Mouse (Mus musculus) WW6 (cell line): ENCODE results near the gene Gm9195.

Source experiments
- DNase-seq: peaks from one replicate; pipeline ENCODE4 v3.0.0-alpha.2; 2013; ENCODE audit warnings: low read depth, low spot score

The Gm9195 gene

DNA sequence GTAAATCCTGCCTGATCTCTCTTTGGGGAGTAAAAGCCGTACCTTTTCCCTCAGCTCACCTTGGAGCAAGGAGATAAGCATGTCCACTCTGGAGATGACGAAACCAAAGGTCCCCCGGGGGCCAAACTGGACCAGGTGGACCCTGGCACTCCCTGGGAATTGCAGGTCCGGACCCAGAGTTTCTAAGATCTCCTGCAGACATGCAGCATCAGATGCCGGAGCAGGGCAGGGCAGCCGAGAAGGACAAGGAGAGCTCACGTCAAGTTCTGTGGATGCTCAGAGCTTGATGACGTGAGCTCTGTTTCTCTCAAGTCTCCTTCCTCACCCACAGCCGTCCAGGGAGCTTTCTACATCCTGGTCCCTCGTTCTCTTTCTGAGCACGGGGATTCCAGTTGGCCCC is 48.7 kb downstream of the Gm9195 start:
- no peak for DNase-seq

DNA sequence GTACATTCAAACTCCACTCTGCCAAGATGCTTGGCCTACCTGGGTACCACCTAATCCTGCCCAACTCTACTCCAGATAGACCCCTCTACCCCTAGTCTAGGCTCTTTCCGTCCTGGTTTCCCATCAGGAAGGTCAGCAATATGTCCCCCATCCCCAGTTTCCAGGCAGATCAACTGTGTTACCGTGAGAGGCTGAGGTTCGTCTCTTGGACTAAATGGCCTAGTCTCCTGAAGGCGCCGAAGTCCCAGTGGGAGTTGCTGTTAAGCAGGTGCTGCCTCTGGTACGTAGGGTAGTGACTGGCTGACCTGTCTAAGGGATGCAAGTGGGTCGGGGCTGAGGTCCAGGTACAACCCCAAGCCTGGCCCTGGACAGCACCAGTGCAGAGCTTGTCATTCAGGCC is 50.7 kb downstream of the Gm9195 start:
- DNase-seq = no peak

DNA sequence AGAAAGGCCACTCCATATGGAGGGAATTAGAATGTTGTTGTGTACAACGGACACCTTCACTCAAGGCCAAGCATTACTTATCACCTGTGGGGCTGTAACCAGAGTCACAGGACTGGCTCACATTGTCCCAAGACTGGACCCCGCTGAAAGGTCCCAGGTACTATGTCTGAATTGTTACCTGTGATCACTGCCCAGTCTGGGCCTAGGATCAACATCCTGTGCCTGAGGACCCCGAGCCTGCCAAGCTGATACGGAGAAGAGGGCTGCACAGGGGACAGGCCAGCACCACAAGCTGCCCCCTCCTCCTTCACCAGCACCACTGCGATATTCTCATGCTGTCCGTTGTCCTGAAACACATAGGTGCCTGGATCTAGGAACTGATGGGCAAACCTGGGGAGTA is 51.2 kb downstream of the Gm9195 start:
- DNase-seq = no peak

DNA sequence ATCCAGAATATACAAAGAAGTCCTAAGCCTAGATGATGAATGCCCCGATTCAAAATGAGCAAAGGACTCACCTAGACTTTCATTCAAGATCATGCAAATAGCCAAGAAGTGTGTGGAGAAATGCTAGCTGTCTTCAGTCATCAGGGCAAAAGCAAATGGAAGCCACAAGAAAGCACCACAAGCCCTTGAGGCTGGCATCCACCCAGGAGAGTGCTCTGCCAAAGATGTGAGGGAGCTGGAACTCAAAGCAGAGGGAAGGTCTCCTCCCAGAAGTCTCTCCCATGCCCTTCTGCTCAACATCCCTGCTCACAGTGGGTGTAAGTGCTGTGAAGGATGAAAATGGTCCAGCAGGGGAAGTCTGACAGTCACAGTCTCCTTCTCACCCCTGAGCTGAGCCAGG is 52.7 kb downstream of the Gm9195 start:
- no peak for DNase-seq

DNA sequence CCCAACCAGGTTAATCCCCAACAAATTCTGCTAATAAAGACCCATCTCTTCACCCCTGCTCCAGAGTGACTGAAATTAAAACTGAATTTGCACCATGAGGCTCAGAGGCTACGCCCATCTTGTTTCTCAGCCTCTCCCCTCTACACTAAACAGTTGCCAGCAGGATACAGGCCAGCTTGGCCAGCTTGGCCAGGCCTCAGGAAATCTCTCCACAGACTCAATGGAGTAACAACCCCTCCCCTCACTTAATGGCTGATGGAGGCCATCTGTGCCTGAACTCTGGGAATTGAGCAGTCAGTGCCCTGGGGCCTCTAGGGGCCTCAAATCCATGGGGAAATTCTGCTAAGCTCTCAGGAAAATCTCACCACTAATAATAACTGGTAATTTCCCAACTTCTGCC is 101.9 kb downstream of the Gm9195 start:
- DNase-seq = no peak

DNA sequence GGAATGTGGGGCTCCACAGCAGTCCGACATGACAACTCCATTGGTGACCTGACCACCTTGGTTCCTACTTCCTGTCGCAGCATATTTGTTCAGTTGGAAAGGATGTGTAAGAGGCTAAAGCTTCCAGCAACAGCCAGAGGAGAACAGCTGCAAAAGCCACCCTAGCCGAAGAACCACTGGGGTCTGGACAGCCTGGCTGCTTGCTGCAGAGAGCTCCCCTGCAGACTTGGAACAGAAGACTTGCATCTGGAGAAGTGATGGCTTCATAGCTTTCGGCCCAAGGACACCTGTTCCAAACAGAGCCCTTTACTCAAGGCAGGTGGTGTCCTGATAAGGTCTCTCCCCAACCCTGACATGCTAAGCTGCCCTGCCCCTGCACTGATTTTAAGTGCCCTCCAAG is 102.3 kb downstream of the Gm9195 start:
- DNase-seq = no peak

DNA sequence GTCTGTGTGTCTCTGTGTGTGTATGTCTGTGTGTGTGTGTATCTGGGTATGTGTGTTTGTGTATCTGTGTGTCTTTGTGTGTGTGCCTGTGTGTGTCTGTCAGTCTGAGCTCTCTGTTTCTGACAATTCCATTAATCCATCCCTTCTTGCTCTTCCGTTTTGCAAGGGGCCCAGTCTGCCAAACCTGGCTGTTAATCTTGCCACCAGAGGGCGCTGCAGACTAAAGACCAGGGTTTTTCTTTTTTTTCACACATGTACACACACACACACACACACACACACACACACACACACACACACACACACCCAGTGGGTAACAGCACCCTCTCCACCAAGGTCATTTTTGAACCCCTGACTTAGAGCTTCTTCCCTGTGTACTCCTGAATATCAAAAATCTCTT is 114.4 kb downstream of the Gm9195 start:
- DNase-seq = no peak
